Mouse (Mus musculus) stomach, embryonic 14.5 days (tissue): ENCODE measurements around the gene Lrrc8e. TPM values are rescaled to one million over a fixed set of nuclear protein-coding genes. Genes with fewer than 3 reads are reported as not detected.

Experiments used
- ATAC-seq: fragments of 200-750 bp; cut with Nextera tagmentation; 2 replicates; pipeline ENCODE4 v1.8.0; 2017; ENCODE audit warnings: low read depth, moderate TSS enrichment; ENCODE audit not compliant: insufficient number of reproducible peaks, insufficient read depth, low FRiP score
- H3K27ac ChIP-seq: fragments of 300-500 bp; sonication (generic); 2 replicates; pipeline ENCODE4 v1.5.1; 2014; ENCODE audit warnings: mild to moderate bottlenecking, low read length, moderate library complexity, mixed read lengths
- H3K27me3 ChIP-seq: fragments of 300-500 bp; sonication (generic); 2 replicates; pipeline ENCODE4 v1.6.1; 2014; ENCODE audit warnings: low read length, control low read depth, mixed read lengths; ENCODE audit not compliant: control insufficient read depth, insufficient read depth
- H3K36me3 ChIP-seq: fragments of 300-500 bp; sonication (generic); 2 replicates; pipeline ENCODE4 v1.6.1; 2014; ENCODE audit warnings: mild to moderate bottlenecking, control low read depth, low read length, moderate library complexity, mixed read lengths; ENCODE audit not compliant: control insufficient read depth, insufficient read depth
- H3K4me1 ChIP-seq: fragments of 300-500 bp; sonication (generic); 2 replicates; pipeline ENCODE4 v1.6.1; 2014; ENCODE audit warnings: low read length, control low read depth, mixed read lengths; ENCODE audit not compliant: control insufficient read depth, insufficient read depth
- H3K4me2 ChIP-seq: fragments of 300-500 bp; sonication (generic); replicated peaks from 2 replicates; pipeline ENCODE4 v1.6.1; 2014; ENCODE audit warnings: low read depth, low read length, control low read depth
- H3K4me3 ChIP-seq: fragments of 300-500 bp; sonication (generic); 2 replicates; pipeline ENCODE4 v1.5.1; 2014; ENCODE audit warnings: low read depth, low read length, control low read depth
- H3K9ac ChIP-seq: fragments of 300-500 bp; sonication (generic); replicated peaks from 2 replicates; pipeline ENCODE4 v1.6.1; 2014; ENCODE audit warnings: low read depth, mild to moderate bottlenecking, control low read depth, low read length, moderate library complexity, mixed read lengths
- H3K9me3 ChIP-seq: fragments of 300-500 bp; sonication (generic); 2 replicates; pipeline ENCODE4 v1.6.1; 2016; ENCODE audit warnings: low read depth, low read length, control low read depth; ENCODE audit not compliant: control insufficient read depth
- WGBS: fragments of 180-500 bp; shearing (Covaris S2); extraction: QIAGEN DNeasy Blood & Tissue Kit; methylation state at CpG from one replicate; pipeline ENCODE4 v1.1.7; 2014; 5-methylcytosine and 5-hydroxymethylcytosine counted together
- polyA plus RNA-seq: library from polyadenylated mRNA; unstranded; fragments of >200 nt; fragmentation: Nextera tagmentation; extraction: Ambion mirVana; gene quantifications from 2 replicates; pipeline ENCODE4 v1.2.1, GENCODE M21; 2014

Lrrc8e gene
- polyA plus RNA-seq, 1 experiment from 2014 or later: 3.5 TPM

GRCm38 (mm10) chr8:4230612-4231351 lies 4.2 kb downstream of the Lrrc8e start:
- H3K4me3 ChIP-seq: no peak overlapping the region
- H3K27me3 ChIP-seq: no peaks in the 10 kb centered on the region
- no peaks in the 10 kb centered on the region for H3K4me1 ChIP-seq
- no peak overlapping the region for H3K4me2 ChIP-seq
- WGBS: 56% methylated on average over 10 of the region's 10 CpGs
- H3K36me3 ChIP-seq: no peaks in the 10 kb centered on the region
- no peak overlapping the region for H3K9ac ChIP-seq
- H3K27ac ChIP-seq: no peak overlapping the region
- ATAC-seq: peak; percentile 60; the same call in 1 of the 2 replicates
- H3K9me3 ChIP-seq: no peaks in the 10 kb centered on the region

- Histone ChIP-seq H3K27ac (peak overlapping the region; percentile 97), H3K4me3 (peak overlapping the region; percentile 74), H3K27me3 (no peaks in the 10 kb centered on the region), H3K4me2 (peak overlapping the region; percentile 70), H3K9me3 (no peaks in the 10 kb centered on the region), H3K4me1 (peaks cover 17% of the 10 kb centered on the region), H3K36me3 (peaks cover 9% of the 10 kb centered on the region; the same call in 1 of the 2 replicates), H3K9ac (peak overlapping the region; percentile 60)
- ATAC-seq: no peak
- WGBS: 17% methylated on average over 15 of the region's 15 CpGs
Observed at GRCm38 (mm10) chr8:4237814-4238433, 11.3 kb downstream of the Lrrc8e start.

GRCm38 (mm10) chr8:4238434-4239192 lies 12.0 kb downstream of the Lrrc8e start, which contains the start of the genes Map2k7 and Gm49320:
Map2k7 (plus strand) TSS chr8:4238740.
Gm49320 (plus strand) TSS chr8:4238865.
- H3K27me3 ChIP-seq: no peaks in the 10 kb centered on the region
- H3K36me3 ChIP-seq: peaks cover 16% of the 10 kb centered on the region
- peak within 1 kb of the TSS; percentile 74 for H3K4me3 ChIP-seq
- peak within 1 kb of the TSS; percentile 60 for H3K9ac ChIP-seq
- H3K27ac ChIP-seq: peak within 1 kb of the TSS; percentile 97
- H3K4me1 ChIP-seq: peaks cover 17% of the 10 kb centered on the region
- ATAC-seq: peak; percentile 95
- H3K4me2 ChIP-seq: peak within 1 kb of the TSS; percentile 76
- no peaks in the 10 kb centered on the region for H3K9me3 ChIP-seq
- under 1% methylated on average over 67 of the region's 71 CpGs for WGBS

DNA sequence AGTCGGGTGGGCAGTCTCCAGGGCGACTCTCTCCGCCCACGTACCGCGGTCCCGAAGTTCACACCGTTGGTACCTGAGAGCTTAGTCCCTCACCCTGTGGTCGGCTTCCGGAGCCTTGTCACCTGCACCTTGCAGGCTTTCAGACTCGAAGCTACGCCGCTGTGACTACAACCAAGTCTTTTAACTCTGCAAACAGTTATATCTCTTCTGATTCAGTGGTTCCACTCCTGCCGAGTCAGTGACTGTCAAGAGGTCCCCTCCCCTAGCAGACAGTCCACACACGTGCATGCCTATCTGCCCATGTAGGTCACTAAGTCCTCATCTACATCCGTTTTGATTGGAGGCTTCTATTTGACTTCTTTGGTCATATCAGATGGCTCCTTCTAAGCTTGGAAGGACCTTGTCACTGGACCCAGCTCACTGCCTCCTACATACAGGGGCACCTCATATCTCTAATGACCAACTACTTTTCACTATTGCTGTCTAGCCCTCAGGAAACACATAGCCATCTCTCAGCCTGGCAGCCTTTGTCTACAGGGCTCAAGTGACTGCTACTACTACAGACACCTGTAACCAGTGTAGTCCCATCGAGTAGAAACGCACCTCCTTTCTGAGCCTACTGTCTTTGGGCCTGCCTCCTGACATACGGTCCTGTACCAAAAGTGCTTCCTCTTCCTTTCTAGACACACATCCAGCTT lies 12.7 kb downstream of the Lrrc8e start:
- peak overlapping the region; percentile 76 for H3K4me2 ChIP-seq
- peaks cover 23% of the 10 kb centered on the region for H3K36me3 ChIP-seq
- WGBS: 11% methylated on average over 19 of the region's 19 CpGs
- H3K27me3 ChIP-seq: no peaks in the 10 kb centered on the region
- ATAC-seq: peak; percentile 24
- peak overlapping the region; percentile 74 for H3K4me3 ChIP-seq
- peak overlapping the region; percentile 56 for H3K9ac ChIP-seq
- peaks cover 17% of the 10 kb centered on the region for H3K4me1 ChIP-seq
- H3K27ac ChIP-seq: peak overlapping the region; percentile 80
- H3K9me3 ChIP-seq: no peaks in the 10 kb centered on the region

GRCm38 (mm10) chr8:4245061-4245460 lies 18.4 kb downstream of the Lrrc8e start:
- H3K4me1 ChIP-seq: peaks cover 3% of the 10 kb centered on the region
- H3K9me3 ChIP-seq: no peaks in the 10 kb centered on the region
- no peaks in the 10 kb centered on the region for H3K27me3 ChIP-seq
- no peak overlapping the region for H3K4me2 ChIP-seq
- no peak overlapping the region for H3K4me3 ChIP-seq
- H3K9ac ChIP-seq: no peak overlapping the region
- H3K27ac ChIP-seq: no peak overlapping the region
- WGBS: 89% methylated on average over 5 of the region's 5 CpGs
- no peak for ATAC-seq
- peaks cover 68% of the 10 kb centered on the region for H3K36me3 ChIP-seq

DNA sequence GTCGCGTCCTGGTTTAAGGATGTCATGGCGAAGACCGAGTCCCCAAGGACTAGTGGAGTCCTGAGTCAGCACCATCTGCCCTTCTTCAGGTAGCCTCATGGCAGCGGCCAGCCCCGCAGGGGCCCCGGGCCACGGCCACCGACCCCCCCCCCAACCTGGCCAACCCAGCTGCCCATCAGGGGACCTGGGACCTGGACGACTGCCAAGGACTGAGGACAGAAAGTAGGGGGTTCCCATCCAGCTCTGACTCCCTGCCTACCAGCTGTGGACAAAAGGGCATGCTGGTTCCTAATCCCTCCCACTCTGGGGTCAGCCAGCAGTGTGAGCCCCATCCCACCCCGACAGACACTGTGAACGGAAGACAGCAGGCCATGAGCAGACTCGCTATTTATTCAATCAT lies 19.1 kb downstream of the Lrrc8e start:
- Histone ChIP-seq H3K4me1 (peaks cover 2% of the 10 kb centered on the region; the same call in 1 of the 2 replicates), H3K36me3 (peaks cover 68% of the 10 kb centered on the region)
- 87% methylated on average over 13 of the region's 13 CpGs for WGBS

DNA sequence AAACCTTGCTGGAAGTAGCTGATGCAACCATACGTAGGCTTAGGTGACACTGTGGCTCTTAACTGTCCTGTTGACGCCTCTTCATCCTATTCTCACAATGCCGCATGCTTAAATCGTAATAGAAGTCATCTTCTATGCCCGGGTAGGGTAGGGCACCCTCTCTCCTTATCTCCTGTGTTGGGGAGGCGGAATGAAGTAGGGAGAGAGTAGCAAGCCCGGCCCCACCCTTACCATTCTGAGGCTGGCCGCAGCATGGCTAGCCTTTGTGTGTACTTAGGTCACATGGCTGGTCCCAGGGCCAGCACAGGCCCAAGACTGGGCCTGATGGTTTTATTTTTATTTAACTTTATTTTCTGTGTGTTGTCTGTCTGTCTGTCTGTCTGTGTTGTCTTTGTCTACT lies 20.6 kb downstream of the Lrrc8e start:
- WGBS: 88% methylated on average over 8 of the region's 8 CpGs
- H3K4me1 ChIP-seq: peaks cover 3% of the 10 kb centered on the region; the same call in 1 of the 2 replicates
- H3K36me3 ChIP-seq: peaks cover 62% of the 10 kb centered on the region
- no peak overlapping the region for H3K27ac ChIP-seq
- ATAC-seq: no peak
- H3K27me3 ChIP-seq: no peaks in the 10 kb centered on the region
- no peak overlapping the region for H3K4me3 ChIP-seq
- H3K9me3 ChIP-seq: no peaks in the 10 kb centered on the region
- H3K9ac ChIP-seq: no peak overlapping the region
- no peak overlapping the region for H3K4me2 ChIP-seq

More for the DNA sequence above, 19.1 kb downstream of the Lrrc8e start:
- H3K9ac ChIP-seq: no peak overlapping the region
- H3K4me3 ChIP-seq: no peak overlapping the region
- H3K27me3 ChIP-seq: no peaks in the 10 kb centered on the region
- no peaks in the 10 kb centered on the region for H3K9me3 ChIP-seq
- no peak overlapping the region for H3K27ac ChIP-seq
- H3K4me2 ChIP-seq: no peak overlapping the region
- no peak for ATAC-seq
